Mouse (Mus musculus): ENCODE data around the gene Ubl7. TPM values are rescaled to one million over a fixed set of nuclear protein-coding genes. Genes with fewer than 3 reads are reported as not detected.

Ubl7 gene
- total and polyA plus RNA-seq, 2 experiments from 2014 or later: 81.7 to 155 TPM

DNA sequence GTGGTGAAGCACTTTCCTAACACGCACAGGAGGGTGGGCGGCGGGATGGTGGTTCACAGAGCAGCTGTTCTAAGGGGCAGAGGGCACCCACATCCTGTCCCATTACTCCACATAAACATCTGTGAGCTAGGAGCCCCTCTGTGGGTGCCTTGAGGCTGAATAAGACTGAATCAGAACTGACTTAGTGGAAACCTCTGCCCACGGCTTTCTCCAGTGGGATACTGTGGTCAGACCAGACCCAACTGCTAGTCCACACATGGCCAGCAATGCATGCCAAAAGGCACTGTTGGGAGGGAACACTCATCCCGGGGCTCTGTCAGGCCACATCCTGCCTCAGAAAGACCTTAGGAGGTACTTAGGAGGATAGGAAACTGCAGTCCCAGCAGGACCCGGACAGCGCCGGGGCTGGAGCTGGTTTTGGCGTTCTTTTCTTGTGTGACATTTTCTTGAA, 61.4 kb downstream of the Ubl7 start:
- DNase-seq (no peak), ATAC-seq (no peak)
- Histone ChIP-seq H3K4me1 (ENCODE audit: insufficient read depth) (no peaks in the 10 kb centered on the region), H3K36me3 (ENCODE audit: insufficient read depth) (no peaks in the 10 kb centered on the region), H3K27ac (ENCODE audit: low read depth, low read length) (no peak overlapping the region), H3K9me3 (ENCODE audit: low read length) (no peaks in the 10 kb centered on the region), H3K9ac (no peak overlapping the region), H3K4me3 (ENCODE audit: low read depth, low read length) (no peak overlapping the region), H3K4me2 (ENCODE audit: low read depth) (no peak overlapping the region), H3K27me3 (ENCODE audit: insufficient read depth, low read length) (no peaks in the 10 kb centered on the region)
- WGBS: 70% methylated on average over 9 of the region's 9 CpGs
- TF ChIP-seq CTCF (IDR thresholded peaks at IDR 0.05; ENCODE audit: low read depth): no peak

DNA sequence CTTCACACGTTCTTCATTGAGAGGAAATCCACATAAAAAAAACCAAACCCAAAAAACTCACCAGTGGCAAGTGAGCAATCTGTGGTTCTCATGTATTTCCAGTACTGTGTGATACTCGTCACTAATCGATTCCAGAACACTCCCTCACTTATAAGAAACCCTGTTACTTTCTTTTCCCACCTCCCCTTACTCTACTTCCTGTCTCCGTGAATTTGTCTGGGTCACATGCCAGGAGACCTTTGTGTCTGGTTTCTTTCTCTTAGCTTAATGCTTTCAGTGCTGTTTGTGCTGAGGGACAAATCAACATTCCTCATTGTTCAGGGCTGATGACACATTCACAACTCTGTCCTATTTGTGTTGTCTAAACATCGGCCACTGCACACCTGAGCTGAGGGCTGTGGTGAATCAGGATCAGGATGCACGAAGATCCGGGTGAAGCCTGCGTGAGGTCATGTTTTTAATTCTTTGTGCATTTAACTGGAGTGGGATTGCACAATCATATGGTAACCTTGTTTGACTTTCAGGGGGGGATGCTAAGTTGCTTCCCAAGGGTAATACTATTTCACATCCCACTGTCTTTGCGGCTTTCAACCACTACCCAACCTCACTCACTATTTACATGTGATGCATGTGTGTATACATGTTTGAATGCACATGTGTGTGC, 62.1 kb downstream of the Ubl7 start:
- Histone ChIP-seq H3K4me2 (ENCODE audit: low read depth) (no peak overlapping the region), H3K4me3 (ENCODE audit: low read depth, low read length) (no peak overlapping the region), H3K4me1 (ENCODE audit: insufficient read depth) (no peaks in the 10 kb centered on the region), H3K27ac (ENCODE audit: low read depth, low read length) (no peak overlapping the region), H3K9me3 (ENCODE audit: low read length) (no peaks in the 10 kb centered on the region), H3K27me3 (ENCODE audit: insufficient read depth, low read length) (no peaks in the 10 kb centered on the region), H3K9ac (no peak overlapping the region), H3K36me3 (ENCODE audit: insufficient read depth) (no peaks in the 10 kb centered on the region)
- DNase-seq (no peak), ATAC-seq (no peak)
- 61% methylated on average over 9 of the region's 9 CpGs for WGBS
- no peak for TF ChIP-seq CTCF (IDR thresholded peaks at IDR 0.05; ENCODE audit: low read depth)

DNA sequence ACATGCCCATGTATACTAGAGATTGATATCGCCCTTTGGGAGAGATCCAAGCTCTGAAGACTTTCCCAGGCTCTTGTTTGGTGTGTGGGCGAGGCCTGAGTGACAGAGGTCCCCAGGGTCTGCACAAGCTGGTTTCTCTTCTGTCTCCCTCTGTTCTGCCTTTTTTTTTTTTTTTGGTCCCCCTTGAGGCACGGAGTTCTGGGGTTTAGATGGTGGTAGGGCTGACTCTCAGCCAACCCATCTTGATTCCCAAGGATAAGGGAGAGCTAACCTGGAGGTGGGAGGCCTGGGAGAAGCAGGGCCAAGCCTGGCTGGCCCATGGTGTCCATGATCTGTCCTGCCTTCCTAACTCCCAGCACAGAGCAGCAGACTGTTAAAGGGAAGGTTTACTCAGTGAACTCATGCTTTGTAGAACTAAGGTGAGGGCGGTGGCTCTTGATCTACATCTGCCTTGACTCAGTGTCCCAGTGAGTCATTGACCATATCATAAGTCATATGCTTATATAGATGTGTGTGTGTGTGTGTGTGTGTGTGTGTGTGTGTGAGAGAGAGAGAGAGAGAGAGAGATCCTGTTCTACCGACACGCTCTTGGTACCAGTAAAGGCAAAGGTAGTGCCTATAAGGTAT, 62.8 kb downstream of the Ubl7 start:
- 83% methylated on average over 6 of the region's 6 CpGs for WGBS
- ATAC-seq: no peak
- no peak for DNase-seq
- Histone ChIP-seq H3K9me3 (ENCODE audit: low read length) (no peaks in the 10 kb centered on the region), H3K4me1 (ENCODE audit: insufficient read depth) (no peaks in the 10 kb centered on the region), H3K9ac (no peak overlapping the region), H3K27me3 (ENCODE audit: insufficient read depth, low read length) (no peaks in the 10 kb centered on the region), H3K27ac (ENCODE audit: low read depth, low read length) (no peak overlapping the region), H3K4me2 (ENCODE audit: low read depth) (no peak overlapping the region), H3K36me3 (ENCODE audit: insufficient read depth) (no peaks in the 10 kb centered on the region), H3K4me3 (ENCODE audit: low read depth, low read length) (no peak overlapping the region)
- no peak for TF ChIP-seq CTCF (IDR thresholded peaks at IDR 0.05; ENCODE audit: low read depth)

DNA sequence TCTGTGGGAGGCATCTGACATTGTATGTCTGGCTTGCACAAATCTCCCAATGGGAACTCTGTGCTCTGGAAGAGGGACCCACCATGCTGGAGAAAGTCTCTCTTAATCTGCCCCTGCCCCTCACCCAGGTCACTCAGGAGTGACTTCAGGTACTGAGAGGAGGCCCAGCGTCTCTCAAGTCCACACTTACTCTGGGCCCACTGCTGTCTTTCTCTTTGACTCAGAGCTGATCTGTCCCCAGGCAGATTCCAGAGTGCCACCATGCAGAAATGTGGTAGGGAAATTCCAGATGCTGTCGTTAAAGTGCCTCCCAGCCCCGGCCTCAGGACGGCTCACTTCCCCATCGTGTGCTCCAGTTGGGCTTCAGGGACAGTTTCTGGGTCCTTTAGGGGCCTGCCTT, 63.4 kb downstream of the Ubl7 start:
- H3K9ac ChIP-seq: no peak overlapping the region
- no peaks in the 10 kb centered on the region for H3K36me3 ChIP-seq (ENCODE audit: insufficient read depth)
- DNase-seq (no peak), ATAC-seq (no peak)
- H3K4me2 ChIP-seq (ENCODE audit: low read depth): no peak overlapping the region
- no peak overlapping the region for H3K27ac ChIP-seq (ENCODE audit: low read depth, low read length)
- no peak overlapping the region for H3K4me3 ChIP-seq (ENCODE audit: low read depth, low read length)
- TF ChIP-seq CTCF (IDR thresholded peaks at IDR 0.05; ENCODE audit: low read depth): no peak
- H3K9me3 ChIP-seq (ENCODE audit: low read length): no peaks in the 10 kb centered on the region
- H3K27me3 ChIP-seq (ENCODE audit: insufficient read depth, low read length): no peaks in the 10 kb centered on the region
- no peaks in the 10 kb centered on the region for H3K4me1 ChIP-seq (ENCODE audit: insufficient read depth)
- WGBS: 75% methylated on average over 5 of the region's 5 CpGs

DNA sequence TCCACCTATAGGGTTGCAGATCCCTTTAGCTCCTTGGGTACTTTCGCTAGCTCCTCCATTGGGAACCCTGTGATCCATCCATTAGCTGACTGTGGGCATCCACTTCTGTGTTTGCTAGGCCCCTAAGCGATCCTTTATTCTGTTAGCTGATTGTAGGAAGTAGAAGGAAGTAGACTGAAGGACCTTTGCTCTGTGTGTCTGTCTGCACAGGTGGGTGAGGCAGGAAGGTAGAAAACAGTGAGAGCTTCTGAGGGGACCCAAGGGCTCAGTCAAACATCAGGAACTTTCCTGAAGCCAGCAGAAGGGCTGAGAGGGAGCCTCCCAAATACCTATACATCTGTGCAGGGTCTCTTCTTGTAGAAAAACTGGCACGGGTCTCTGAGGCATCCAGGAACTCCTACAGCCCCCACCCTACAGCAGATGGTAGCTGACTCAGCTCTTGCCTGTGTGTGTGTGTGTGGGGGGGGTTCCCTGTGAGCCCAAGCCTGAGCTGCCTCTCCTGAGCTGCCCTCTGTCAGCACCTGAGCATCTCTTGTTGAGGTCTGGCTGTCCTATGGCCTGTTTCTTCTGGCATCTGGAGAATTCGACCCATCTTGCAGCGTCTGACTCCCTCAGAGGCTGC, 64.5 kb downstream of the Ubl7 start:
- no peaks in the 10 kb centered on the region for H3K9me3 ChIP-seq (ENCODE audit: low read length)
- no peak for DNase-seq
- no peaks in the 10 kb centered on the region for H3K27me3 ChIP-seq (ENCODE audit: insufficient read depth, low read length)
- no peaks in the 10 kb centered on the region for H3K4me1 ChIP-seq (ENCODE audit: insufficient read depth)
- H3K4me3 ChIP-seq (ENCODE audit: low read depth, low read length): no peak overlapping the region
- no peak for TF ChIP-seq CTCF (IDR thresholded peaks at IDR 0.05; ENCODE audit: low read depth)
- H3K36me3 ChIP-seq (ENCODE audit: insufficient read depth): no peaks in the 10 kb centered on the region
- WGBS: 92% methylated on average over 5 of the region's 5 CpGs
- no peak overlapping the region for H3K9ac ChIP-seq
- no peak overlapping the region for H3K4me2 ChIP-seq (ENCODE audit: low read depth)
- no peak for ATAC-seq
- no peak overlapping the region for H3K27ac ChIP-seq (ENCODE audit: low read depth, low read length)

DNA sequence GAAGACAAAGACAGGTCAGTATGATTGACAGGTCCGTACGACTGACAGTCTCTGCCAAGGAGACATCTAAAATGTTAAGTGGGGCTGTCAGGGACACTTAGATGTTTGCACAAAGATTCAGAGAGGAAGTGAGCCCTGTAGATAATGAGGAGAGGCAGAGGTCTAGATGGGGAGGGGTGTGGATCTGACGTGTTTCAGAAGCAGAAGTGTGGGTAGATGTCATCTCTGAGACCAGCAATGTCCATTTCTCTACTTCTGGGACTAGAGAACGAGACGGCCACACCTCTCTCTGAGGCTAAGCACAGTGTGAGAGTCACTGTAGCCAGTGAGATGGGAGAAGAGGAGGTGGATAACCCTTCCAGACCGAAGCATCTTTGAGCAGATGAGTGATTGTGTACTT, 67.2 kb downstream of the Ubl7 start:
- 90% methylated on average over 6 of the region's 6 CpGs for WGBS

DNA sequence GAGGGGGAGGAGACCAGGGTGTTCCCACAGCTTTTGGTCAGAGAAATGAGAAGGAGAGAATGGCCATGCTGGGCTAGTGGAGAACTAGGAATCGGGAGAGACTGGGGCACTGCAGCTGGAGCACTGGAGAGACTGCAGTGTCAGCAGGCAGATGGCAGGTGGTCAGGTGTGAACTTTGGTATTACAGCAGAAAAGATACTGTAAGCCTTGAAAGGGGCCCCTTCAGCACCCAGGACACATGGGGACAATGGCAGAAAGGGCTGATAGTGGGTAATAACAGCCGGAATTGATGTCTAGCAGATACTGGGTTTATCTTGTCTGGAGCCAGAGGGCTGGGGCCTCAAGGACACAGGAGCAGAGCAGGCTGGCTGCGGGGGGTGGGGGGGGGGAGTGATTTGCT, 68.1 kb downstream of the Ubl7 start:
- H3K4me1 ChIP-seq (ENCODE audit: insufficient read depth): no peaks in the 10 kb centered on the region
- no peak overlapping the region for H3K9ac ChIP-seq
- WGBS: 82% methylated on average over 3 of the region's 3 CpGs
- H3K4me3 ChIP-seq (ENCODE audit: low read depth, low read length): no peak overlapping the region
- no peaks in the 10 kb centered on the region for H3K36me3 ChIP-seq (ENCODE audit: insufficient read depth)
- no peaks in the 10 kb centered on the region for H3K9me3 ChIP-seq (ENCODE audit: low read length)
- no peak overlapping the region for H3K27ac ChIP-seq (ENCODE audit: low read depth, low read length)
- H3K4me2 ChIP-seq (ENCODE audit: low read depth): no peak overlapping the region
- TF ChIP-seq CTCF (IDR thresholded peaks at IDR 0.05; ENCODE audit: low read depth): no peak
- no peaks in the 10 kb centered on the region for H3K27me3 ChIP-seq (ENCODE audit: insufficient read depth, low read length)
- ATAC-seq: no peak
- DNase-seq: no peak

More for the DNA sequence above, 67.2 kb downstream of the Ubl7 start:
- ATAC-seq (no peak), DNase-seq (no peak)
- no peaks in the 10 kb centered on the region for H3K27me3 ChIP-seq (ENCODE audit: insufficient read depth, low read length)
- H3K9me3 ChIP-seq (ENCODE audit: low read length): no peaks in the 10 kb centered on the region
- no peak overlapping the region for H3K4me2 ChIP-seq (ENCODE audit: low read depth)
- TF ChIP-seq CTCF (IDR thresholded peaks at IDR 0.05; ENCODE audit: low read depth): no peak
- no peak overlapping the region for H3K27ac ChIP-seq (ENCODE audit: low read depth, low read length)
- H3K4me1 ChIP-seq (ENCODE audit: insufficient read depth): no peaks in the 10 kb centered on the region
- H3K36me3 ChIP-seq (ENCODE audit: insufficient read depth): no peaks in the 10 kb centered on the region
- no peak overlapping the region for H3K4me3 ChIP-seq (ENCODE audit: low read depth, low read length)
- H3K9ac ChIP-seq: no peak overlapping the region

Other genes with a start within 250 kb of the Ubl7 start
- not detected in 2 replicates for gene Cyp1a2, start 227.3 kb upstream of the Ubl7 start, total RNA-seq (2014; rRNA removed)
- not detected in 2 replicates for gene Cyp1a2, start 227.3 kb upstream of the Ubl7 start, polyA plus RNA-seq (2015; fragmentation: Nextera tagmentation; extraction: Ambion mirVana)
- 0.38 and 0.67 TPM in 2 replicates for gene Cyp1a1, start 223.1 kb upstream of the Ubl7 start, total RNA-seq (2014; rRNA removed)
- gene Cyp1a1, start 223.1 kb upstream of the Ubl7 start, polyA plus RNA-seq (2015; fragmentation: Nextera tagmentation; extraction: Ambion mirVana): 0.30 and 0.42 TPM in 2 replicates
- 7.2 and 10.2 TPM in 2 replicates for gene Edc3, start 202.4 kb upstream of the Ubl7 start, total RNA-seq (2014; rRNA removed)
- gene Edc3, start 202.4 kb upstream of the Ubl7 start, polyA plus RNA-seq (2015; fragmentation: Nextera tagmentation; extraction: Ambion mirVana): 23.5 and 27.8 TPM in 2 replicates
- gene Clk3, start 145.1 kb upstream of the Ubl7 start, total RNA-seq (2014; rRNA removed): 79.7 and 105 TPM in 2 replicates
- gene Clk3, start 145.1 kb upstream of the Ubl7 start, polyA plus RNA-seq (2015; fragmentation: Nextera tagmentation; extraction: Ambion mirVana): 55.4 and 61.7 TPM in 2 replicates
- 4.7 and 5.5 TPM in 2 replicates for gene Arid3b, start 74.2 kb upstream of the Ubl7 start, total RNA-seq (2014; rRNA removed)
- gene Arid3b, start 74.2 kb upstream of the Ubl7 start, polyA plus RNA-seq (2015; fragmentation: Nextera tagmentation; extraction: Ambion mirVana): 3.1 and 3.8 TPM in 2 replicates
- gene Sema7a, start 29.1 kb downstream of the Ubl7 start, total RNA-seq (2014; rRNA removed): 27.2 and 43.0 TPM in 2 replicates
- gene Sema7a, start 29.1 kb downstream of the Ubl7 start, polyA plus RNA-seq (2015; fragmentation: Nextera tagmentation; extraction: Ambion mirVana): 2.4 and 3.2 TPM in 2 replicates
- 0.29 and 1.2 TPM in 2 replicates for gene Cyp11a1, start 95.4 kb downstream of the Ubl7 start, total RNA-seq (2014; rRNA removed)
- 0.77 and 0.88 TPM in 2 replicates for gene Cyp11a1, start 95.4 kb downstream of the Ubl7 start, polyA plus RNA-seq (2015; fragmentation: Nextera tagmentation; extraction: Ambion mirVana)
- 13.9 and 16.2 TPM in 2 replicates for gene Stra6, start 152.8 kb downstream of the Ubl7 start, total RNA-seq (2014; rRNA removed)
- gene Stra6, start 152.8 kb downstream of the Ubl7 start, polyA plus RNA-seq (2015; fragmentation: Nextera tagmentation; extraction: Ambion mirVana): 9.6 and 11.0 TPM in 2 replicates
- 0.38 and 3.0 TPM in 2 replicates for gene Ccdc33, start 207.8 kb downstream of the Ubl7 start, total RNA-seq (2014; rRNA removed)
- gene Ccdc33, start 207.8 kb downstream of the Ubl7 start, polyA plus RNA-seq (2015; fragmentation: Nextera tagmentation; extraction: Ambion mirVana): 1.1 and 1.5 TPM in 2 replicates